Mouse (Mus musculus): ENCODE data around the gene Pphln1.

DNA sequence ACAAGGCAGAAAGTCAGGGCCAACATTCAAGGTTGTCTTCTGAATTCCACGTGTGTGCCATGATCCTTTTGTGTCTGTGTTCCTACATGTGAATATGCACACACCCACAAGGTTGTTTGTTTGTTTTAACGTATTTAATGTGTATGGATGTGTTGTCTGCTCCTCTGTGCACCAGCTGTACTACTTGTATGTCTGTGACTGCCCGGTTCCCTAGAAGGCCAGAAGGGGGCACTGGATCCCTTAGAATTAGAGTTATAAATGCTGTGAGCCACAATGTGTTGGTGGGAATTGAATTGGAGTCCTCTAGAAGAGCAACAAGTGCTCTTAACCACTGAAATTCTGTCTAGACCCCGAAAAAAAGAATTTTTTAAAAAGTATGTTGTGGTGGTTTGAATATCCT, 44.1 kb downstream of the Pphln1 start:
- peak; percentile 41; the same call in 1 of the 2 replicates for TF ChIP-seq CTCF (IDR thresholded peaks at IDR 0.05; ENCODE audit: low read depth)
- TF ChIP-seq EP300 (IDR thresholded peaks at IDR 0.05; ENCODE audit: low read depth): no peak
